Mouse (Mus musculus): ENCODE data around the gene Cenpt. TPM values are rescaled to one million over a fixed set of nuclear protein-coding genes. Genes with fewer than 3 reads are reported as not detected.

The Cenpt gene
- 17.1 TPM for polyA plus RNA-seq (2017; shearing (Covaris generic))

DNA sequence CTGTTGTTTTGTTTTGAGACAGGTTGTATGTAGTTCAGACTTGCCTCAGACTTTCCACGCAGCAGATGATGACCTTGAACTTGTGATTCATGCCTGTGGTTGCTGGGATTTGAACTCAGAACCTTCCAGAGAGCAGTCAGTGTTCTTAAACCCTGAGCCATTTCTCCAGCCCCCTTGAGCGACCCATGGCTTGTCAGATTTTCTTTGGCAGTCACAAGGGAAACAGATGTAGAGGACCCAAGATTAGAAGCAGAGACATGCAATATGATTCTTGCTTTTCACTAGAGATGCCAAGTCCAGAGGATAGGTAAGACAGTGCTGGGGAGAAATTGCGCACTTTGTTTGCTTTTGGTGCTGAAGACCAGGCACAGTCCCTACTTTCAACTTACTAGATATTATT, at the start of gene Cenpt:
Gene Cenpt, minus strand, starts transcription at position 101 of the 400 bp plus-strand sequence.

DNA sequence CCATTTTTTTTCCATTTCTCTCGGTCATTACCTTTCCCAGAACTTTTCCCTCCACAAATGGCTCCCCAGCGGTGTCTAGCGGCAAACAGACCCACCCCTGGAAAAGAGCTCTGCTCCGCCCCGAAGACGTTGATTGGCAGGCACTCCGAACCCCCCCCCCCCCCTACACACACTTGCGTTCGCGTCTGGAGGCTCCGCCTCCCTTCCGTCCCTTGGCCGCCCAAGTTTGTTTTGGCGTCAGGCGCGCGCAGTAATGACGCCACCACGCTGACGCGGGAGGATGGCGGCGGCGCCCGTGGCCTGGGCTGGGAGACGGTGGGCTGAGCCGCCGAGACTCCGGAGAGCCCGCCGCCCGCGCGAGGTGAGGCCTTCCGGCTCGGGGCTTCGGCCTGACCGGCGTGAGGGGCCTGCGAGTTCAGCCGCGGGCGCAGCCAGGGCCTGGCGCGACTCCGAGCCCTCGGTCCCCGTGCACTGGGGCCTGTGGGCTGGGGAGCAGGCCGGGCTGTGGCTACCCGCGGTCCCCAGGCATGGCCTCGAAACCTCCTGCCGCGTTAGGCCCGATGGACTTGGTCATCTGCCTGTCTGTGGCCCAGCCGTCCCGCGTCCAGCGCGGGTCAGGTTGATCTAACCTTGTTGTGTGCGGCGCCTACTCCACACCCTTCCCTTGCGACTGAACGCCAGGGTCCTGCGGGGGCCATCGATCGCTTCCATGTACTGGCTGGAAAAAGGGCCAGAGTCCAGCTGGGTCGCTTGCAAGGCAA, 47.3 kb upstream of the Cenpt start, which contains the start of gene Pskh1:
Gene Pskh1, plus strand, starts transcription at position 262 of the 761 bp plus-strand sequence.

DNA sequence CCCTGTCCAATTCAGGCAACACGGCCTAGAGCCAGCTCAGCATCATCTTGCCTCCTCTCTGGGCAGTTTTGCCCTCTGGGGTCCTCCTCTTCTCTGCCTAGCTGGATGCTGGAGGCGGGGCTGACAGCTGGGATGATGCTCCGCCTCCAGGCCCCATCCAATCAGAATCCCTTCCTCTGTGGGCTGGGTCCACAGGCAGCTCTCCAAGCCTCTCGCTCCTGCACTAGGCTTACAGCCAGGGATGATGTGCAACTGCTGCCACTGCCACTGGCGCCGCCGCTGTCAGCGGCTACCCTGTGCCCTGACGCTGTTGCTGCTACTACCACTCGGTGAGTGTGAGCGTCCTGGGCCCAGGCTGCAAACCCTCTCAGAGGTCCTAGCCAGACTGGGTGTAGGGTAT, 40.3 kb upstream of the Cenpt start, which contains the start of gene Nrn1l:
Gene Nrn1l, plus strand, starts transcription at position 229 of the 400 bp plus-strand sequence.

DNA sequence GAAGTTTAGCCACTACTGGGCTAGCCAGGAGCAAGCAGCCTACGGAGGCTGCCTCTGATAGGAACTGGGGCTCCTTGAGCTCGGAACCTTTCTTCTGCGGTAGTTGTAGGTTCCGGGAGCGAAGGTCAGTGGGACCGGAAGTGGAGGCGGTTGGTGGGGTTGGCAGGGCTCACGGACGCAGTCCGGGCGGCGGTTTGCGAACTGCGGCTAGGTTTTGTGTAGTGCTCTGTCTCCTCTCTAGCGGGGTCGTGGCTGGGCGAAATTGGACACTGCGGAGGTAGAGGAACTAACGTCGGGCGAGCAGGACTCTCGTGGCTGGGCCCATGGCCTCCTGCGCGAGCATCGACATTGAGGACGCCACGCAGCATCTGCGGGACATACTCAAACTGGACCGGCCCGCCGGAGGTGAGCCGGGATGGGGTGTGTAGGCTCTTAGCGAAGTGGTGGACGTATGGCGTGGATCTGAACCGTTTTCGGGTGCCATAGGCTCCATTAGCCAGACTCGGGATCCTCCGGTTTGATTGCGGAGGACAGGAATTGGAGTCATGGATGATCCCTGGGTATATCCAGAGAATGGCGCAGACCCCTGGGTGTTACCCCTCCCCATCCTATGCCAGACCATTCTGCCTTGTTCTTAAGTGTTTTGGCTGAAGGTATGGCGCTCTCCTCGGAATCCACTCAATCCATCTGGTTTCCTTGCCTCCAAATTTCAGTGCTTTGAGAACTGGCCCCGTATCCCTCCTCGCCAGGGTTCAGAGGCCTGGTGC, 27.9 kb upstream of the Cenpt start, which contains the start of gene Edc4:
Gene Edc4, plus strand, starts transcription at position 128 of the 767 bp plus-strand sequence.

DNA sequence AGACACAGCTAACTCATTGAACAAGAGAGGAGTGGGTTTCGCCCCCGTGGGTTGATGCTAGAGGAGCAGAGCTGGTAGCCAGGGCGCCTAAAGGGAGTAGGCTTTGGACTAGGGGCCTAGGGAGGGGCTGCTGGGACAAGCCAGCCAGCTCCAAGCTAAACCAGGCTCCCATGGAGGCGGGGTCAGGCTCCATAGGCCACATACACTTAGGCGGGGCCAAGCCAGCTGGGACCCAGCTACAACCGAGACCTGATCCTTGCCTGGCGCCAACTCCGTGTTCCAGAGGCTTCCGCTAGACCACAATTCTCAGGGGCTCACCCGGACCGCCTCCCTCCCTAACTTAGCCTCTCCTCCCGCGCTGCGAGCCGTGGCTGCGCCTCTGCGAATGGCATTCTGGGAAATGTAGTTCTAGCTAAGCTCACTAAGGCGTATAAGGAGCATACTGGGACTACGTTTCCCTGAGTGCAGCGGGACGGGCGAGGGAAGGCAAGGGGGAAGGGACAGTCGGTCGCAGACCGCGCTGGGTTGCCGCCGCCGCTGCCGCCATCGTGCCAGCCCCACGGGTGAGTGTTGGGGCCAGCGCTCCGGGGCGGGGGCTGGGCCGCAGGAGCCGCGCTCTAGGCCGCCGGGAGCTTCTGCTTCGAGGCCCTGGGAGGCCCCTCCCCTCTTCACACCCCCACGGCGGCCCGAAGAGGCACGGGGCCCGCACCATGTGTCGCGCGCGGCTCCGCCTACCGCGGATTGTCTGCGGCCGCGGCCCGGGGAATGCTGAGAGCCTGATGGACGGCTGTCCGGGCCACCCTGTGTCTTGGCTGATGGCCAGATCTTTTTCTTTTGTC, 7.3 kb upstream of the Cenpt start, which contains the start of gene Nutf2:
Gene Nutf2, plus strand, starts transcription at position 438 of the 839 bp plus-strand sequence.

DNA sequence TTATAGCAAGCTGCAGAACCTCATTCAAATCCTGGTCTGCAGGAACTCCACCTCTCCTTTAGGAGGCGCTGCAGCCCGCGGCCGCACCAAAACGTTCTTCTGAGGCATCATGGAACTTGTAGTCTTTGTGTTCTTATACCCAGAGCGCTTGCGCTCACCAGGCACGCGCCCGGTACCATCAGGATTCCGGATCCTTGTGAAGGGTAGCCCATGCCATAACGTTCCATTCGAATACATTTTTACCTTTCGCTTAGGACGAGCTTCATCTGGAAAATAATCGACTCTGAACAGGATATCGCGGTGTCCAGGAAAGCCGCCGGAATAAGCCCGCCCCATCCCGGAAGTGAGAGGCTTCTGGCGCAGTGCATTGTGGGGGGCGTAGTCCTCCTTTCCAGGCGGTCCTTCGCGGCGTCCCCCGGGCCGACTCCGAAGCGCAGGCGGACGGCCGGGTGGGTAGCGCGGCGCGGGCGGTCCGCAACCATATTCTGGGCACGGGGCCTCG, 1.7 kb upstream of the Cenpt start, which contains the start of gene Thap11:
Gene Thap11, plus strand, starts transcription at position 418 of the 502 bp plus-strand sequence.

DNA sequence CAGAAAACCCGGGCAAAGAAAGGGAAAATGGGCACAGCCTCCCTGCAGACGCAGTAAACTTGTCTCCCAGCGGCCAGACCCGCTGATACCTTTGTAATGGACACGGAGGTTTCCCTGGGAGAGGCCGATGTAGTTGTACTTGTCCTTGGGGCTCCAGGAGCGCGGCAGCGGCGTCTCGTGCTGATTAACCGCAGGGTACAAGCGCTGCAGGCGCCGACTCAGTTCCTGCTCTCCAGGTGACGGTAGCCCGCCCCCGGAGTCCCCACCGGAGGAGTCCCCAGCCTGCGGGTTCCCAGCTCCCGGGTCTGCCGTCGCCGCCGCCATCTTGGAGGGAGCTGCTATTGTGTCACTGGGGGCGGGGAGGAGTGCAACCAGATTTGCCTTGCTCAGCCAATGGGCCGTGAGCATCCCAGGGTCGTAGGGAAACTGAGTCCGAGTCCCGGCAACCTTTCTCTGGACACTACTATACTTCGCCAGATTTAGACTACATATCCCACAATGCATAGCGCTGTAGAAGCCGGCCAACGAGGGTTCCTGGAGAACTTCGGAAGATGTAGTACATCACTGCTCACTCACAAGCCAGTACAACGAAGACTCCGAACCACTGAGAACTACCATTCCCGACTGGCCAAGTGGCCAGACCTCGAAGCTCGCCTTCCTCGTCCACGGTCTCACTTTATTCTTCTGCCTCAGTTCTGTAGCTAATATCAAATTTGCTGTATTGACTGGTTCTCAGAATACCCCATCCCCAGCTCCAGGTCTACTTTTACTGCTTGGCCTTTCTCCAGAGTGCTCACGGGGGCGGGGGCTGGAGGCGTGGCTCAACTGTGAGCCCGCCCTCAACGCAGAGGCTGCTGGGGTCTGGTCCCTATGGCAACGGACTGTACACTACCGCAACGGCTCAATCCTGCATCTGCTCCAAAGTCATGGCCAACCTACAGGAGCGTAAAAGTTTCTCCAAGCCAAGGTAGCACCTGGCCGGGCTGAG, 25.9 kb downstream of the Cenpt start, which contains the start of the genes Ranbp10 and Tsnaxip1:
Gene Ranbp10, minus strand, starts transcription at position 490 of the 988 bp plus-strand sequence.
Gene Tsnaxip1, plus strand, starts transcription at position 871 of the 988 bp plus-strand sequence.

Other genes starting within 250 kb of the Cenpt start
- gene Ripor1, start 248.0 kb downstream of the Cenpt start, polyA plus RNA-seq (2017; shearing (Covaris generic)), result 15.5 TPM
- gene Ctcf, start 216.7 kb downstream of the Cenpt start, polyA plus RNA-seq (2017; shearing (Covaris generic)), result 38.0 TPM
- 3.3 TPM for gene Agrp, start 215.9 kb downstream of the Cenpt start, polyA plus RNA-seq (2017; shearing (Covaris generic))
- gene Carmil2, start 167.0 kb downstream of the Cenpt start, polyA plus RNA-seq (2017; shearing (Covaris generic)), result 18.9 TPM
- gene Acd, start 152.2 kb downstream of the Cenpt start, polyA plus RNA-seq (2017; shearing (Covaris generic)), result 72.4 TPM
- 10.7 TPM for gene Pard6a, start 152.1 kb downstream of the Cenpt start, polyA plus RNA-seq (2017; shearing (Covaris generic))
- gene 4933405L10Rik, start 145.6 kb downstream of the Cenpt start, polyA plus RNA-seq (2017; shearing (Covaris generic)), result not detected
- 3.5 TPM for gene Enkd1, start 145.1 kb downstream of the Cenpt start, polyA plus RNA-seq (2017; shearing (Covaris generic))
- 4.7 TPM for gene Gfod2, start 94.6 kb downstream of the Cenpt start, polyA plus RNA-seq (2017; shearing (Covaris generic))
- gene Ranbp10, start 25.9 kb downstream of the Cenpt start, polyA plus RNA-seq (2017; shearing (Covaris generic)), result 31.2 TPM
- gene Tsnaxip1, start 25.5 kb downstream of the Cenpt start, polyA plus RNA-seq (2017; shearing (Covaris generic)), result 0.13 TPM
- 11.7 TPM for gene Thap11, start 1.9 kb upstream of the Cenpt start, polyA plus RNA-seq (2017; shearing (Covaris generic))
- gene Nutf2, start 7.3 kb upstream of the Cenpt start, polyA plus RNA-seq (2017; shearing (Covaris generic)), result 7.7 TPM
- 98.0 TPM for gene Edc4, start 27.6 kb upstream of the Cenpt start, polyA plus RNA-seq (2017; shearing (Covaris generic))
- gene Nrn1l, start 40.3 kb upstream of the Cenpt start, polyA plus RNA-seq (2017; shearing (Covaris generic)), result 2.5 TPM
- 29.3 TPM for gene Pskh1, start 47.2 kb upstream of the Cenpt start, polyA plus RNA-seq (2017; shearing (Covaris generic))
- gene Ctrl, start 80.6 kb upstream of the Cenpt start, polyA plus RNA-seq (2017; shearing (Covaris generic)), result 3.4 TPM
- gene Psmb10, start 85.2 kb upstream of the Cenpt start, polyA plus RNA-seq (2017; shearing (Covaris generic)), result 546 TPM
- gene Lcat, start 90.1 kb upstream of the Cenpt start, polyA plus RNA-seq (2017; shearing (Covaris generic)), result 0.82 TPM
- 13.3 TPM for gene Slc12a4, start 112.8 kb upstream of the Cenpt start, polyA plus RNA-seq (2017; shearing (Covaris generic))
- gene Dpep3, start 126.2 kb upstream of the Cenpt start, polyA plus RNA-seq (2017; shearing (Covaris generic)), result not detected
- 34.1 TPM for gene Dus2, start 138.1 kb upstream of the Cenpt start, polyA plus RNA-seq (2017; shearing (Covaris generic))
- not detected for gene Dpep2nb, start 152.7 kb upstream of the Cenpt start, polyA plus RNA-seq (2017; shearing (Covaris generic))
- 9.8 TPM for gene Ddx28, start 158.6 kb upstream of the Cenpt start, polyA plus RNA-seq (2017; shearing (Covaris generic))
- 51.8 TPM for gene Nfatc3, start 205.6 kb upstream of the Cenpt start, polyA plus RNA-seq (2017; shearing (Covaris generic))